Mouse (Mus musculus) liver, embryonic 14.5 days (tissue): ENCODE results near the gene Ndufa3.

Experiments
- CTCF ChIP-seq: IDR thresholded peaks from 2 replicates; pipeline ENCODE4 v1.5.1; 2016; ENCODE audit warnings: antibody characterized with exemption, low read depth, control low read depth
- EP300 ChIP-seq: IDR thresholded peaks from 2 replicates; pipeline ENCODE4 v1.6.1; 2016; ENCODE audit warnings: antibody characterized with exemption, low read depth

GRCm38 (mm10) chr7:3609082-3609481 lies 8.1 kb upstream of the Ndufa3 start:
- TF ChIP-seq CTCF = no peak
- TF ChIP-seq EP300 = no peak
